Mouse (Mus musculus): Measurements from ENCODE around the gene Grik4. TPM values are rescaled to one million over a fixed set of nuclear protein-coding genes. Genes with fewer than 3 reads are reported as not detected.

Gene Grik4
- polyA plus RNA-seq, 1 experiment from 2014 or later: 1.6 TPM

DNA sequence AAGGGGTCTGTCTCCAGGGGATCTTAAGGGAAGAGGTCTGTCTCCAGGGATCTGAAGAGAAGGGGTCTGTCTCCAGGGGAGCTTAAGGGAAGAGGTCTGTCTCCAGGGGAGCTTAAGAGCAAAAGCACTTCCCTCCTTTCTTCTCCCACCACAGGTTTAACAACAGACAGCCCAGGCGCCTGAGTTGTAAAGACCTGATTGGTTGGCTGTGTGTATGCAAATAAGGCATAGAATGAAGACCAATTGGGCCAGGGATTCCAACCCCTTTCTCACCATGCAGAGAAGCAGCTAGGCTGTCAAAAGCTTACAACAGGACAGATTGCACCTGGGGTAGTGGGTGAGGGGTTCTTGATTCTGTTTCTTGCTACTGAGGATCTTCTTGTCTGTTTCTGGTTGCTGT is 4.1 kb upstream of the Grik4 start:
- no peak for DNase-seq (ENCODE audit: low spot score)

DNA sequence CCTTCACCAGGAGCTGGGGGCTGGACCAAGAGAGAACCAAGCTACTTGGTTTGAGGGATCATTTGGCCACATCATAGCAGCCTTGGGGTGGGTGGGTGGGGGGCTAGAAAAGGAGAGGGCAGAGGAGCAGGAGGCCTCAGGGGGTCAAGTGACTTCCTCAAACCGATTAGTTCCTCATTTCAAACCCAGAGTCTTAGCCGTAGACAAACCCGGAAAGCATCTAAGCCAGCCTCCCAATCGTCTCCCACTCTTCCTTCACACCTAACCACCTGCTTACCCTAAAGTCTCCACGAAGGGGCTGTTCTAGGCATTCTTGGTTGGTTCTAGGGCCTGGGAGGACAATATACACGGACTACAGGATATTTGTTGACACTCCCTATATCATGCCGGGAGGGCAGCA is 881 bp upstream of the Grik4 start:
- ATAC-seq (ENCODE audit: low FRiP score): no peak

More for the DNA sequence above, 4.1 kb upstream of the Grik4 start:
- no peak overlapping the region for H3K27ac ChIP-seq (ENCODE audit: low read depth, low read length)
- H3K9ac ChIP-seq (ENCODE audit: low read depth, low read length): no peak overlapping the region
- no peak for ATAC-seq (ENCODE audit: low FRiP score)
- WGBS: 67% methylated on average over 1 of the region's 1 CpGs
- H3K4me3 ChIP-seq (ENCODE audit: low read depth, low read length): no peak overlapping the region
- 0 out of 2 replicates have a peak, but pooled peaks cover under 1% of the 10 kb centered on the region for H3K4me1 ChIP-seq (replicated peaks; ENCODE audit: control insufficient read depth, insufficient read depth, low read length)
- no peaks in the 10 kb centered on the region for H3K9me3 ChIP-seq (ENCODE audit: control insufficient read depth, low read length)
- no peak overlapping the region for H3K4me2 ChIP-seq (replicated peaks; ENCODE audit: low read depth, low read length)
- no peaks in the 10 kb centered on the region for H3K27me3 ChIP-seq (ENCODE audit: control insufficient read depth, insufficient read depth, low read length)
- no peaks in the 10 kb centered on the region for H3K36me3 ChIP-seq (ENCODE audit: control insufficient read depth, insufficient read depth, low read length)

DNA sequence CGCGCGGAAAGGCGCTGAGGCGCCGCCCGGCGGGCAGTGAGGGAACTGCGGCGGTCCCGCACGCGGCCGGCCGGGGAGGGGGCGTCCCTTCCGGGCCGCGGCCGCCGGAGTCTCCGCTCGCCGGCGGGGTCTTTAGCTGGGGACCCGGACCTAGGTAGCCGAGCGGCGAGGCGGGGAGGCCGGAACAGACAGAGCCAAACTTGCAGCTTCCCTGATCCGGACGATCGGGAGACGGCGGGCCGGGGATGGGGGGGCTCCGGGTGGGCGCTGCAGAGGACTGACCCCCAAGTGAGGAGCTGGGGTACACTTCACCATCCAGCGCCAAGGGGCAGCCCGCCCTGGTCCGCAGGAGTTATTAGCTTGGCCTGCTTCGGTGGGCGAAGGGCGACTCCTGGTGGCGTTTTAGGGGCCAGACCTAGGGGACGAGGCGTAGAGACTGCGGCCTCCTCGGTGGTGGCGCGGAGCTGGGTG is 278 bp upstream of the Grik4 start:
- H3K27me3 ChIP-seq (ENCODE audit: control insufficient read depth, insufficient read depth, low read length): peaks cover 2% of the 10 kb centered on the region; the same call in 1 of the 2 replicates
- peak overlapping the region; percentile 80 for H3K4me3 ChIP-seq (ENCODE audit: low read depth, low read length)
- H3K9me3 ChIP-seq (ENCODE audit: control insufficient read depth, low read length): no peaks in the 10 kb centered on the region
- H3K4me1 ChIP-seq (replicated peaks; ENCODE audit: control insufficient read depth, insufficient read depth, low read length): peaks cover 5% of the 10 kb centered on the region; the same call in 1 of the 2 replicates
- H3K9ac ChIP-seq (ENCODE audit: low read depth, low read length): no peak overlapping the region; the same call in 1 of the 2 replicates
- no peak overlapping the region for H3K27ac ChIP-seq (ENCODE audit: low read depth, low read length)
- WGBS: under 1% methylated on average over 51 of the region's 52 CpGs
- H3K36me3 ChIP-seq (ENCODE audit: control insufficient read depth, insufficient read depth, low read length): no peaks in the 10 kb centered on the region
- peak overlapping the region; percentile 97 for H3K4me2 ChIP-seq (replicated peaks; ENCODE audit: low read depth, low read length)
- ATAC-seq (ENCODE audit: low FRiP score) (peak; percentile 94), DNase-seq (ENCODE audit: low spot score) (peak; percentile 94)

More for the DNA sequence above, 881 bp upstream of the Grik4 start:
- DNase-seq (ENCODE audit: low spot score): no peak
- Histone ChIP-seq H3K9me3 (ENCODE audit: control insufficient read depth, low read length) (no peaks in the 10 kb centered on the region), H3K4me3 (ENCODE audit: low read depth, low read length) (no peak overlapping the region), H3K9ac (ENCODE audit: low read depth, low read length) (no peak overlapping the region), H3K27me3 (ENCODE audit: control insufficient read depth, insufficient read depth, low read length) (peaks cover 2% of the 10 kb centered on the region; the same call in 1 of the 2 replicates), H3K4me2 (replicated peaks; ENCODE audit: low read depth, low read length) (no peak overlapping the region), H3K4me1 (replicated peaks; ENCODE audit: control insufficient read depth, insufficient read depth, low read length) (peaks cover 5% of the 10 kb centered on the region; the same call in 1 of the 2 replicates), H3K36me3 (ENCODE audit: control insufficient read depth, insufficient read depth, low read length) (no peaks in the 10 kb centered on the region), H3K27ac (ENCODE audit: low read depth, low read length) (no peak overlapping the region)
- WGBS: 80% methylated on average over 7 of the region's 7 CpGs

DNA sequence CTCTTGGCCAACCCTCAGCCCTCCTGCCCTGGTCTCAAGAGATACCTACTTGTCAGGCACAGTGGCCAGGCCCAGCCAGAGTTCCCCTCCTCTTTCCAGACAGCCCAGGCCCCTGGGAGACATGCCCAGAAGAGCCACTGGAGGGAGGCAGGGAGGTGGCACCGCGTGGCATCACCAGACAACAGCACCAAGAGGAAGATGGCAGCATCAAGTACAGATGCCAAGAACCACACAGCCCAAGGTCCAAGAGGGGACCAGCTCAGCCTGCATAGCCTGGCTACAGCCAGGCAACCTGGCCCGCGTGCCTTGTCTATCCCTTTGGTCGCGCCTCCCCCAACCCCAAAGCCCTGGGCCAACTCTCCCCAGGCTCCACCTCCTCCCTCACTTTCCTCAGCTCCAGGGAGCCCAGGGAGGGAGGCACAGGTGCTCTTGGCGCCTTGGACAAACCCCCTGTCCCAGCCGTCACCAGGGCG is 1.2 kb downstream of the Grik4 start:
- Histone ChIP-seq H3K9me3 (ENCODE audit: control insufficient read depth, low read length) (no peaks in the 10 kb centered on the region), H3K27me3 (ENCODE audit: control insufficient read depth, insufficient read depth, low read length) (peaks cover 2% of the 10 kb centered on the region; the same call in 1 of the 2 replicates), H3K9ac (ENCODE audit: low read depth, low read length) (peak overlapping the region; percentile 88), H3K36me3 (ENCODE audit: control insufficient read depth, insufficient read depth, low read length) (no peaks in the 10 kb centered on the region), H3K4me3 (ENCODE audit: low read depth, low read length) (peak overlapping the region; percentile 80), H3K27ac (ENCODE audit: low read depth, low read length) (no peak overlapping the region; the same call in 1 of the 2 replicates), H3K4me1 (replicated peaks; ENCODE audit: control insufficient read depth, insufficient read depth, low read length) (peaks cover 5% of the 10 kb centered on the region; the same call in 1 of the 2 replicates), H3K4me2 (replicated peaks; ENCODE audit: low read depth, low read length) (peak overlapping the region; percentile 97)
- peak; percentile 35 for DNase-seq (ENCODE audit: low spot score)
- ATAC-seq (ENCODE audit: low FRiP score): 0 out of 2 replicates have a peak, but pooled peaks have one; percentile 5
- 5% methylated on average over 9 of the region's 9 CpGs for WGBS

DNA sequence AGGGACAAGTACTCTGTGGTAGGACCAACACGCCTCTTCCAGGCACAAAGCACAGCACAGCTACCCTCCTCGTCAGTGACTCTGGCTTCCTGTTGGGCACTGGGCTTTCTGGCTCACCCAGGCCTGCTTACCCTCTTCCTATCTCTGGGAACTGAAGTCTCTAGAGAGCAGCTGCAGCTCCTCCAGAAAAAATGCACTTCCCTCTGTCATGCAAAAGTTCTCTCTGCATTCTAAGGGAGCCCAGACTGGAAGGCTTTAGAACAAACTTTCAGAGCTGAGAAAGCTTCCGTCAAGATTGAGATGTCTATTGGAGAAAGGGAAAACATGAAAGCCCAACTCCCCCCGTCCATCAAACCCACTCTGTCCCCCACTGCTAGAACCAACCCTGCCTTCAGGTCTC is 2.1 kb downstream of the Grik4 start:
- Histone ChIP-seq H3K4me2 (replicated peaks; ENCODE audit: low read depth, low read length) (no peak overlapping the region), H3K9me3 (ENCODE audit: control insufficient read depth, low read length) (no peaks in the 10 kb centered on the region), H3K27me3 (ENCODE audit: control insufficient read depth, insufficient read depth, low read length) (peaks cover 2% of the 10 kb centered on the region; the same call in 1 of the 2 replicates), H3K4me3 (ENCODE audit: low read depth, low read length) (no peak overlapping the region), H3K27ac (ENCODE audit: low read depth, low read length) (no peak overlapping the region), H3K4me1 (replicated peaks; ENCODE audit: control insufficient read depth, insufficient read depth, low read length) (peaks cover 5% of the 10 kb centered on the region; the same call in 1 of the 2 replicates), H3K36me3 (ENCODE audit: control insufficient read depth, insufficient read depth, low read length) (no peaks in the 10 kb centered on the region), H3K9ac (ENCODE audit: low read depth, low read length) (no peak overlapping the region)
- DNase-seq (ENCODE audit: low spot score): peak; percentile 12
- WGBS: 47% methylated on average over 4 of the region's 4 CpGs
- ATAC-seq (ENCODE audit: low FRiP score): no peak

DNA sequence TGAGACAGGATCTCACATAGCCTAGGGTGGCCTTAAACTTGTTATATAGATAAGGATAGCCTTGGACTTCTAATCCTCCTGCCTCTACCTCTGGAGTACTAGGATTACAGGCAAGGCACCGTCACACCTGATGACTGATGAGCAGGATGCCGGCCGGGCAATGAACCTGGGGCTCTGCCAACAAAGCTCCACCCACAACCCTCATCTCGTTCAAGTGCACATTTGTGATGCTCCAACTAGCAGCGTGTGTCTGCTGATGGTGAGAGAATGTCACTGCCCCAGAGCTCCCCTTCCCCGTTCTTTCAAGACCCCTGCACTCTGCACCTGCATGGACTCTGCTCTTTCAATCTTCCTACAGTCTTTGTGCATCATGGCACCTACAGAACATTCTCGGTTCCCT is 12.1 kb downstream of the Grik4 start:
- Histone ChIP-seq H3K27me3 (ENCODE audit: control insufficient read depth, insufficient read depth, low read length) (no peaks in the 10 kb centered on the region), H3K9ac (ENCODE audit: low read depth, low read length) (no peak overlapping the region), H3K9me3 (ENCODE audit: control insufficient read depth, low read length) (no peaks in the 10 kb centered on the region), H3K27ac (ENCODE audit: low read depth, low read length) (no peak overlapping the region), H3K4me3 (ENCODE audit: low read depth, low read length) (no peak overlapping the region), H3K4me1 (replicated peaks; ENCODE audit: control insufficient read depth, insufficient read depth, low read length) (no peaks in the 10 kb centered on the region), H3K36me3 (ENCODE audit: control insufficient read depth, insufficient read depth, low read length) (no peaks in the 10 kb centered on the region), H3K4me2 (replicated peaks; ENCODE audit: low read depth, low read length) (no peak overlapping the region)
- ATAC-seq (ENCODE audit: low FRiP score) (no peak), DNase-seq (ENCODE audit: low spot score) (no peak)
- 68% methylated on average over 7 of the region's 7 CpGs for WGBS

DNA sequence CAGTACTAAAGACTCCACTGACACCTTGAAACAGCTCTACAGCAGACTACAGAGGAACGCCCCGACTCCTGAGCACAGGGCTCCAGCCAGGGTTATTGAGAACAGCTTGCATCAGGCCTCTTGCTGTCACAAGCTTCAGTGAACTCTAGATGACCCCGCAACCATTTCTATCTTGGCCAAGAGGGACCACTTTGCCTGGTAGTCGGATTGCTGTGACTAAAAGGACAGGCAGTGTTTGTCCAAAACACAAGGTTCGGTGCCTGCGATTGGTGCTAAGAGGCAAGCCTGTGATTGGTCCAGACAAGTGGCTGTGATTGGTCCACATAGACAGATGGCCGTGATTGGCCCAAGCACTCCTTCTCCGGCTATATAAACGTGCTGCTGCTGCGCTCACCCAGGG is 16.8 kb downstream of the Grik4 start:
- Histone ChIP-seq H3K27ac (ENCODE audit: low read depth, low read length) (no peak overlapping the region), H3K4me1 (replicated peaks; ENCODE audit: control insufficient read depth, insufficient read depth, low read length) (no peaks in the 10 kb centered on the region), H3K9ac (ENCODE audit: low read depth, low read length) (no peak overlapping the region), H3K4me3 (ENCODE audit: low read depth, low read length) (no peak overlapping the region), H3K4me2 (replicated peaks; ENCODE audit: low read depth, low read length) (no peak overlapping the region), H3K27me3 (ENCODE audit: control insufficient read depth, insufficient read depth, low read length) (no peaks in the 10 kb centered on the region), H3K9me3 (ENCODE audit: control insufficient read depth, low read length) (no peaks in the 10 kb centered on the region), H3K36me3 (ENCODE audit: control insufficient read depth, insufficient read depth, low read length) (no peaks in the 10 kb centered on the region)
- WGBS: 70% methylated on average over 10 of the region's 10 CpGs
- ATAC-seq (ENCODE audit: low FRiP score) (no peak), DNase-seq (ENCODE audit: low spot score) (no peak)

DNA sequence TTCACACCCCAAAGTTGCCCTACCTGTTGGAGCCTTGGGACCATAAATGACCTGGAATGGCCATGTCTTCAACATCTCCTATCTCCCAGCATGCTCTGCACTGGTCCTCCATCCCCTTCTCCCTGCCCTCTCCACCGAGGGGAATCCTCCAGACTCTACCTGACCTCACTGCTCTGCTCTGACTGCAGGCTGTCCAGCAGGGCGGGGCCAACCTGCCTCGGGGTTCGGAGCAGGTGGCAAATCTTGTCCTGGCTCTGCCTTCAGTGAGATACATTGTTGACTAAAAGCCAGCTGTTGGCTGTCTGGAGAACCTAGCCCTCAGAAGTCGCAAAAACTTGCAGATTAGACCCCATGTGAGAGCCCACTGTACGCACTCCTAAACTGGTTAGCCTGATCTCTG is 17.7 kb downstream of the Grik4 start:
- H3K9me3 ChIP-seq (ENCODE audit: control insufficient read depth, low read length): no peaks in the 10 kb centered on the region
- H3K4me1 ChIP-seq (replicated peaks; ENCODE audit: control insufficient read depth, insufficient read depth, low read length): no peaks in the 10 kb centered on the region
- no peak overlapping the region for H3K4me2 ChIP-seq (replicated peaks; ENCODE audit: low read depth, low read length)
- no peak overlapping the region for H3K4me3 ChIP-seq (ENCODE audit: low read depth, low read length)
- H3K27ac ChIP-seq (ENCODE audit: low read depth, low read length): no peak overlapping the region
- no peaks in the 10 kb centered on the region for H3K36me3 ChIP-seq (ENCODE audit: control insufficient read depth, insufficient read depth, low read length)
- ATAC-seq (ENCODE audit: low FRiP score) (no peak), DNase-seq (ENCODE audit: low spot score) (no peak)
- no peaks in the 10 kb centered on the region for H3K27me3 ChIP-seq (ENCODE audit: control insufficient read depth, insufficient read depth, low read length)
- no peak overlapping the region for H3K9ac ChIP-seq (ENCODE audit: low read depth, low read length)
- 84% methylated on average over 6 of the region's 6 CpGs for WGBS

DNA sequence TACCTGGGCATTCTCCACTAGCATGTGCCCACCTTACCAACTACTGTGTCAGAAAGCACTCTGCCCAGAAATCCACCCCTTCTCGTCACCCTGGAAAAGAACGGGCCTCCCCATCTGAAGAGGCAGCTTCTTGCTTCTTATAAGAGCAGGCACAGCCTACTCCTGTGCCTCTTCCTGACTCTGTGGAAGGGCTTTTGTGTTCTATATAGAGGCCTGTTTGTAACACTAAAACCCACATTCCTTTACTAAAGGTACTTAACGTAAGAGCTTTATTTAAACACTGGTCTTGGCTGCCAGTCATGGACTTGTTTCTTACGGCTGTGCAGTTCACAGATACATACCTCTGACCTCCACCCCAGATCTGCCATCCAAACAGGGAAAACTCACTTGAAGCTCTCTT is 22.5 kb downstream of the Grik4 start:
- H3K9me3 ChIP-seq (ENCODE audit: control insufficient read depth, low read length): no peaks in the 10 kb centered on the region
- 0 out of 2 replicates have a peak, but pooled peaks cover 2% of the 10 kb centered on the region for H3K27me3 ChIP-seq (ENCODE audit: control insufficient read depth, insufficient read depth, low read length)
- no peak overlapping the region for H3K4me3 ChIP-seq (ENCODE audit: low read depth, low read length)
- 75% methylated on average over 4 of the region's 4 CpGs for WGBS
- H3K9ac ChIP-seq (ENCODE audit: low read depth, low read length): no peak overlapping the region
- no peak overlapping the region for H3K27ac ChIP-seq (ENCODE audit: low read depth, low read length)
- H3K4me2 ChIP-seq (replicated peaks; ENCODE audit: low read depth, low read length): no peak overlapping the region
- no peaks in the 10 kb centered on the region for H3K4me1 ChIP-seq (replicated peaks; ENCODE audit: control insufficient read depth, insufficient read depth, low read length)
- ATAC-seq (ENCODE audit: low FRiP score): no peak
- H3K36me3 ChIP-seq (ENCODE audit: control insufficient read depth, insufficient read depth, low read length): no peaks in the 10 kb centered on the region
- DNase-seq (ENCODE audit: low spot score): no peak
